Mouse (Mus musculus): Measurements from ENCODE around the gene Wdr92.
"Not testable (repeated sequence)": the region's sequence is repeated elsewhere in the genome, so short reads cannot be mapped to it uniquely, and the experiment has no call there.

The Wdr92 gene

DNA sequence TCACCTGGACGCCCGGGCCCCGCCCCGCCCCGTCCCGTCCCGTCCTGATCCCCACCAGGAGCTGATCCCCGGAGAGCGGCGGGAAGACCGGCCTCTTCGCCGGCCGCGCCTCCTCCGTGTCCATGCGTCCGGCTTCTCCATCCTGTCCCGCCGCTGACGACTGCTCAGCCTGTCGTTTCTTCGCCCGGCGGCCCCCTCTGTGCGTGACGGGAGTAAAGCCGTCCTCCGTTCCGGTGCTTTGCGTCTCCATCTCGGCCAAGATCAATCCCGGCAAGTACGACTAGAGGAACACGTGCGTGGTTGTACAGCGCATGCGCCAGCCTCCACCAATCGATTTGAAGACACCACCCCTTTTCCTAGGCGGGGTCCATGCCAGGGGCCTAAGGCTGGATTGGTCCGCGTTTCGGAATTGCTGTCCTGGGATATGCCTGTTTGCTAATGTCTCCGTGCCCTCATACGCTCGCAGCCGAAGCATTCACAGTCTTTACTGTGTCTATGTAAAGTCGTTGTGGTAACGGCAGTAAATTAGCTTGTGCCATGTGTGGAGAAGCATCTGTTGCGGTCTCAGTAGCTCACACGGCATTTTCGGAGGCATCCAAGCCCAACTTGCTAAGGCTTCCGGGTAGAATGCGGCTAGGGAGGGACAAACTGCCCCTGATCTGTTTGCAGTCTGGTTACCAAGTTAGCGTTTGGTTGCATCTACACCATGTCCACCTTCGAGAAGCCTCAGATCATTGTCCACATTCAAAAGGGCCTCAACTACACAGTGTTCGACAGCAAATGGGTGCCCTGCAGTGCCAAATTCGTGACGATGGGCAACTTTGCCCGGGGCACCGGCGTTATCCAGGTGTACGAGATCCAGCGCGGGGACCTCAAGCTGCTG is 29.6 kb downstream of the Wdr92 start, which contains the start of gene Pno1:
TSS of gene Pno1 (minus strand) at position 311 of the 883 bp plus-strand sequence.
- peak; percentile 97 for DNase-seq

GRCm38 (mm10) chr11:17212141-17212495 is 30.2 kb downstream of the Wdr92 start:
- no peak for DNase-seq

DNA sequence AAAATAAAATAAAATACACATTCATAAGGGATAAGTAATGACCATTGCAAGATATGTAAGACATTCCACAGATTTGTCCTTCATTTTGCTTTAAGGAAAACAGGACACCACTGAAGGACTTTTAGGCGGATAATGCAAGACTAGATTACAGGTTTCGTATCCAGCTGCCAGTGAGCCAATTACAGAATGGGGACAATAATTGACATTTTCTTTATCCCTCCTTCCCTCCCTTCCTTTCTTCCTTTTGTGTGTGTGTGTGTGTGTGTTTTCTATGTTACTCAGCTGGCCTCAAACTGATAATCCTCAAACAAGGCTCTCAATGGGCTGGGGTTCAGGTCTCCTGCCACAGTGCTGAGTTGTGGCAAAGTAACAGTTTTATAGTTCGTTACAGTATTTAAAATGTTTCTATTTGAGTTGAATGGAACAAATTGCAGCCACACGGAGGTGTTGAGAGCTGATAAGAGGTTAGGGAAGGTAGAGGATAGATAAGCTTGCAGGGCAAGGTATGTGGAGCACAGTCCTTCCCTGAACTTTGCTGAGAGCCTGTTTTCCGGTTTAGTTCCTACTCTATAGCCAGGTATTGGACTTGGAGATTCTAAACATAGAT is 31.1 kb downstream of the Wdr92 start:
- DNase-seq: no peak

DNA sequence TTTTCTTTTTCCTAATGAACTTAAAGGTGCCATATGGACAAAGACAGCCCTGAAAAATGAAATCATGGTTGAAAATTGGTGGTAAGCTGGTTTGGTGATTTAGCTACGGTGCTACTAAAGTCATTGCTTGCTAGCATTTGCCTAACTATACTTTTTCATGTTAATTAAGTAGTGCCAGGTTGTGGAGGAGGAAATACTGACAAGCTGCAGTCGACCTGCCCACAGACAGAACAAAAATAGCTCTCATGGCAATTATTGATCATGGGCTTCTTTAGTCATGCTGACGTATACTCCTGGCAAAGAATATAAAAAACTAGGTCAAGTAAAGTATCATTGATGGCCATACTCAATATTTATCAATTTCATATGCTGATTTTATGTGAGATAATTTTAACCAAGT is 33.6 kb downstream of the Wdr92 start:
- no peak for DNase-seq

DNA sequence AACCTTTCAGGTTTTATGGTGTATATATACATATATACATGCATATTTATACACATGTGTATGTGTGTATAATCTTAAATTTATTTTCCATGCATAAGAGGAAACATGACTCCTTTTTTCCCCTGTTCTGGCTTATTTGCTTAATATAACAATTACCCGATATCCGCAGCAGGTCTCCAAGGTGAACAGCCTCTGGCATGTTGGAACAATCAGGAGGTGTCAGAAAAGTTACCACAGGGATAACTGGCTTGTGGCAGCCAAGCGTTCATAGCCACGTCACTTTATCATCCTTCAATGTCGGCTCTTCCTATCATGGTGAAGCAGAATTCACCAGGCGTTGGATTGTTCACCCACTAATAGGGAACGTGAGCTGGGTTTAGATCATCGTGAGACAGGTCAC is 39.2 kb downstream of the Wdr92 start:
- no peak for DNase-seq

- no peak for DNase-seq
Measured at GRCm38 (mm10) chr11:17232792-17233191, 50.9 kb downstream of the Wdr92 start.

- DNase-seq: no peak
Measured at GRCm38 (mm10) chr11:17236449-17237037, 54.6 kb downstream of the Wdr92 start.

DNA sequence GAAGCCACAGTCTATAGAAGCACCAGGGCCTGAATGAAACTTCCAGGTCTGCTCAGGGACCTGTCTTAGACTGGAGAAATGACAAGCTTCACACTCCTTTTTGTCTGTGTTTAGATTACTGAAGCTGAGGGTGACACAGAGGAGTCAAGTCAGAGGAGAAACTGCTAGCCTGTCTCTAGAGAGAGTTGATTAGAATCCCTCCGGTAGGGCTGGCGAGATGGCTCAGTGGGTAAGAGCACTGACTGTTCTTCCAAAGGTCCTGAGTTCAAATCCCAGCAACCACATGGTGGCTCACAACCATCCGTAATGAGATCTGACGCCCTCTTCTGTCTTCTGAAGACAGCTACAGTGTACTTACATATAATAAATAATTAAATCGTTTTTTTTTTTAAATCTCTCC is 56.7 kb downstream of the Wdr92 start:
- DNase-seq: not testable (repeated sequence)

GRCm38 (mm10) chr11:17248715-17249114 is 66.8 kb downstream of the Wdr92 start:
- no peak for DNase-seq

DNA sequence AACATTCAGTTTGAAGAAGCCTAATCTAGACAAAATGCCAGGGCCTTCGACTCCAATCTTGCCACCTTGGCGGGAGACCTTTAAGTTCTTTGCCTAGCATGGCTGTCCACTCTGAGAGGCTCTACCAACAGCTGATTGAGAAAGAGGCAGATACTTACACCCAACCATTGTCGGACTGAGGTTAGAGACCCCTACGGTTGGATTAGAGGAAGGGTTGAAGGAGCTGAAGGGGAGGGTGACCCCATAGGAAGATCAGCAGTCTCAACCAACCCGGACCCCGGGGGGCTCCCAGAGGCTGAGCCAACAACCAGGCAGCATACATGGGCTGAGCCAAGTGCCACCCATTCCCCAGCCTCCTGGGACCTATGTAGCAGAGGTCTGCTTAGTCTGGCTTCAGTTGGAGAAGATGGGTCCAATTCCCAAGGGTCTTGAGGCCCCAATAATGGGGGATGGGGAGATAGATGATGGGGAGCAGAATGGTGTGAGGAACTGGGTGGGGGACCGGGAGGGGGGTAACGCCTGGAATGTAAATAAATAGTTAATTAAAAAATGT is 75.0 kb downstream of the Wdr92 start:
- DNase-seq: peak; percentile 60

DNA sequence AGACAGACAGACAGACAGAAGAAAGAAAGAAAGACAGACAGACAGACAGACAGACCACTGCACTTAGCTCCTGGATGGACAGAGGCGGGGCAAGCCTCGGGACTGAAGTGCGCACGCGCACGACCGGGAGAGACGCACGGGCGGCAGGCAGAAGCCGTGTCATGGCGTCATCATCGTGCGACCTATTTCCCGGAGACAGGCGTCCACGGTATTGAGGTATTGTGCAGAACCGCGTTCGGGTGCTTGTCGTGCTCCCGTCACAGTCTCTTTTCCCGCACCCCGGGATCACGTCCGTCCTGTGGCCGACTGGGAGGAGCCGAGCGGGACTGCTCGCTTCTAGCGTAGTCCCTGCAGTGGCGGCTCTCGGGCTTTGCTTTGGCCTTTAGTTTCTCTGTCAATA is 75.5 kb downstream of the Wdr92 start, which contains the start of gene C1d:
TSS of gene C1d (plus strand) at position 137 of the 400 bp plus-strand sequence.
- peak; percentile 96 for DNase-seq

DNA sequence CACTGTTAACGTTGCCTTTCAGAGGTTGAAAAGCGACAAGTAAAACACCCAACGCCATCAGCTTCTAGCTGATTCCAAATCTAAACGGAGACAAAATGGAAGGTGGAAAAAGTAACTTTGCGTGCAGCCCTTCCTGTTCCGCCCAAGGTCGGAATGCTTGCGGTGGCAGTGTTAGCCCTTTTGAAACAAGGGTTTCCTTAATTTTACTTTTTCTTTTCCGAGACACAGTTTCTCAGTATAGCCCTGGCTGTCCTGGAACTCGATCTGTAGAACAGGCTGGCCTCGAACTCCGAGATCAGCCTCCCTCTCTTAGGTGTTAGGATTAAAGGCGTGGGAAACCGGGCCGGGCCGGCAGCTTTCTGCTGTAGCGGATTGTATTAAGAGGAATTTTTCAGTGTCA is 76.0 kb downstream of the Wdr92 start:
- no peak for DNase-seq

- no peak for DNase-seq
Measured at GRCm38 (mm10) chr11:17267176-17267575, 85.3 kb downstream of the Wdr92 start.

GRCm38 (mm10) chr11:17268801-17269200 is 86.9 kb downstream of the Wdr92 start:
- DNase-seq: no peak

DNA sequence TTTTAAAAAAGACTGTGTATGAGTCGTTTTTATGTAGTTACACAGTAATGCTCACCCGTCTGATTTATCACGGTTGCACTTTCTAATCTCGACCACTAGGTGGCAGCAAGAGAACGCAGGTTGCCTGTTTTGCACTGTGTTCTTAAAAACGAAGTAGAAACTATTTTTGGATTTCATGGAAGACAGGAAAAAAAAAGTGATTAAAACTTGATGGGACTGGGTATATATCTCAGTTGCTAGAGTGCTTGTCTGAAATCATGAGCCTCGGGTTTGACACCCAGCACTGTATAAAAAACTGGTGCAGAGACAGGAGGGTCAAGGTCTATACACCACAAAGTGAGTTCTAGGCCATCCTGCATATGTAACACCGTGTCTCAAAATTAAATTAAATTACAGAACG is 98.1 kb downstream of the Wdr92 start:
- DNase-seq: peak; percentile 9
